Mouse (Mus musculus): ENCODE data around the gene Cdh16. TPM values are rescaled to one million over a fixed set of nuclear protein-coding genes. Genes with fewer than 3 reads are reported as not detected.

Cdh16 gene
- polyA plus RNA-seq, 1 experiment from 2014 or later = 1.4 TPM

DNA sequence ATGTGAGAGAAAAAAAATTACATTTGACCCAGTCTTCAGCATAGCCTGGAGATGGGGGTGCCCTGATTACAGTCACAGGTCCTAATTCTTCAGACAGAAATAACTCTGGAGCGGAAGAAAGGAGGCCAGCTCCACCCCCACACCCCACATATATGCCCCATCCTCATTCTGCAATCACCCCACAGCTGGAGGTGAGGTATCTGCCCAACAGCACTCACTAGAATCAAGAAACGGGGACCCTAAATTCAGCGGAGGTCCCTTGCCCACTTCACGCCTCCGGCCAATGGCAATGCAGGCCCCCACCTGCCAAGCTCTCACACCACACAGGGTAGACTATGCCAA, 58.8 kb downstream of the Cdh16 start:
- no peak overlapping the region for H3K9ac ChIP-seq
- H3K27me3 ChIP-seq = no peaks in the 10 kb centered on the region
- H3K9me3 ChIP-seq = no peaks in the 10 kb centered on the region
- no peak overlapping the region for H3K4me2 ChIP-seq
- no peak overlapping the region for H3K4me3 ChIP-seq
- H3K4me1 ChIP-seq = peaks cover 4% of the 10 kb centered on the region; the same call in 1 of the 2 replicates
- H3K27ac ChIP-seq = no peak overlapping the region
- H3K36me3 ChIP-seq = no peaks in the 10 kb centered on the region
- WGBS = 95% methylated on average over 5 of the region's 5 CpGs
- no peak for ATAC-seq (ENCODE audit: insufficient number of reproducible peaks, low FRiP score, low TSS enrichment, low read depth)

DNA sequence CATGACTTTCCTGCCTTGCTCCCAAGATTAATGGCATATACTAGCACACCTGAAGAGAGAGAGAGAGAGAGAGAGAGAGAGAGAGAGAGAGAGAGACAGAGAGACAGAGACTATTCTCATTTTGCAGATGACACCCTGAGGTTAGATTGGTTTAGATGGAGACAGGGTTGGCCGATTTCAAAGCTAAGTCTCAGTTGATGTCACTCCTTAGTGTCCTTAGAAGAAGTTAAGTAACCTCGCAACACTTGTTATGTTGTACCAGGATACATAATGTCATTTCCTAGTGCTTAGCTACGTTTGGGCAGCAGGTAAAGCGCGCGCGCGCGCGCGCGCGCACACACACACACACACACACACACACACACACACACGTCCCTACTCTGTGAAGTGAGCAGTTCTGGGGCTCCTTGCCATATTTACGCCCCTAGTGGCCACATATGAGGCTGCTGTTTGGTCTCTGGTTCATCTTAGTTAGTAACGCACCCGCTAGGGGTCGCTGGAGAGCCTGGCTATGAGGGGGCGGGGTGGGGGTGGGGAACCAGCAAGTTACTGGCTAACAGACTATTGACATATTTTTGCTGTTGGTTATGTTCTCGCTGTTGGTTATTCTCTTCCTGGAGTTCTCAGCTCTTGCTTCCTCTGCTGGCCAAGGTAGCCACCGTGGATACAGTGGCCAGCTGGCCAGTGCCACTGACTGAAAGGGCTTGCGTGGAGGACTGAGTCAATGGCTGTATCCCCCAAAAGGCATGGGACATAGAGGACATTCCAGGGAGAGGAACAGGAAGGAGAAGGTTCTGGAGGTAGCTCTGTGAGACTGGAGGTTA, 59.4 kb downstream of the Cdh16 start:
- Histone ChIP-seq H3K27me3 (no peaks in the 10 kb centered on the region), H3K36me3 (no peaks in the 10 kb centered on the region), H3K4me2 (peak overlapping the region; percentile 34), H3K27ac (no peak overlapping the region), H3K9me3 (no peaks in the 10 kb centered on the region), H3K9ac (no peak overlapping the region), H3K4me1 (peaks cover 4% of the 10 kb centered on the region; the same call in 1 of the 2 replicates), H3K4me3 (no peak overlapping the region)
- 18% methylated on average over 22 of the region's 22 CpGs for WGBS
- ATAC-seq (ENCODE audit: insufficient number of reproducible peaks, low FRiP score, low TSS enrichment, low read depth) = 0 out of 2 replicates have a peak, but pooled peaks have one; percentile 35

DNA sequence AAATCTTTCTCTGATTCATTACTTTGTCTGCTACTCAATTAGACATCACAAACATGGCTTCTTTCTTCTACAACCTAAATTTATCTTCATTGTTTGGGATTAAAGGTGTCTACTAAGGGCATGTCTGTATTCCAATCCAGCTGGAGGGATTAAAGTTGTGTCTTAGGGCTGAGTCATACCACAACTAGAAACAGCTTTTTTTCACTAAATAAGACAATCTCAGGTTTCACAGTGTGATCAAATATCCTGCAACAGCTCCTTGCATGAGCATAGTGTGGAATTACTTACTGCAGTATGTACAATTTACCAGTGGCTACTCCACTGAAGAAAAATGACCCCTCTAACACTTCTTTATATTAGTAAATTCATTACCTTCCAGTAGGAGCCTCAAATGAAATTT, 63.5 kb downstream of the Cdh16 start:
- Histone ChIP-seq H3K4me1 (peaks cover 4% of the 10 kb centered on the region; the same call in 1 of the 2 replicates), H3K9ac (no peak overlapping the region), H3K27me3 (no peaks in the 10 kb centered on the region), H3K9me3 (no peaks in the 10 kb centered on the region), H3K36me3 (no peaks in the 10 kb centered on the region), H3K4me2 (no peak overlapping the region), H3K27ac (no peak overlapping the region), H3K4me3 (no peak overlapping the region)
- ATAC-seq (ENCODE audit: insufficient number of reproducible peaks, low FRiP score, low TSS enrichment, low read depth) = no peak

DNA sequence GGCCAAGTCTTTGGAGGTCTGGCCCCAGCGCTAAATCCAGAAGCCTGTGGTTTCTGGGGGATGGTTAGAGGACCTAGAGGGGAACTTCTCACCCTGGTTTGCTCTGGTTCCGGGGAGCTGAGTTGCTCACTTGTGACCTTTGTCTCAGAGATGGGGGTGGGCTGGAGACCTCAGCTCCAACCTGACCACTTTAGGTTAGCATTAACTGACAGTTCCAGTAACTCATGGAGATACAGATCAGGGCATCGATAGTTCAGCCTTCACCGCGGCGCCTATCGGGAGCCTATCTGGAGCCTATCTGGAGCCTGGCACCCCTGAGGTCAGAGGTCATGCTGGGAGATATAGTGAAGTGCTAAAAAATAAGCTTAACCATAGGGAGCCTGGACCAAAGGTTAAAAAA, 67.0 kb downstream of the Cdh16 start:
- H3K36me3 ChIP-seq = no peaks in the 10 kb centered on the region
- WGBS = 73% methylated on average over 7 of the region's 7 CpGs
- no peak overlapping the region for H3K9ac ChIP-seq
- no peak overlapping the region for H3K4me3 ChIP-seq
- H3K4me2 ChIP-seq = no peak overlapping the region
- 0 out of 2 replicates have a peak, but pooled peaks cover 4% of the 10 kb centered on the region for H3K4me1 ChIP-seq
- no peak for ATAC-seq (ENCODE audit: insufficient number of reproducible peaks, low FRiP score, low TSS enrichment, low read depth)
- H3K27ac ChIP-seq = no peak overlapping the region
- H3K27me3 ChIP-seq = no peaks in the 10 kb centered on the region
- H3K9me3 ChIP-seq = no peaks in the 10 kb centered on the region

DNA sequence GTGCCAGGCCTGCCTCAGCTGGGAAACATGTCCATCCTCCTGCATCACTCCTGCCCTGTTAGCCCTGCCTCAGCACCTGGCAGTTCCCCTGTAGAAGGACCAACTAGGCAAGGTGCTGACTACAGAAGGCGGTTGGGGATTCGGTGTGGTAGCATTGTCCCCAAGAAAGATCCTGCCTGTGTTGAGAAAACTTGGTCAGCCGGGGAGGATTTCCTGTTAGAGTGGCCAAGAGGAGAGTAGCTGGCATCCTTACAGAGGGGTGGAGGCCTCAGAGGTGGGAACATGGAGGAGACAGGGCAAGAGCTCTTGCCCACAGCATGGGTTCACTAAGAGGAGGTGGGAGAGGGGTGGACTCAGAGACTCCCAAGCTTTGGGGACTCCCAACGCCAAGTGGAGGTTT, 69.0 kb downstream of the Cdh16 start:
- Histone ChIP-seq H3K27ac (no peak overlapping the region), H3K4me1 (0 out of 2 replicates have a peak, but pooled peaks cover 4% of the 10 kb centered on the region), H3K4me3 (no peak overlapping the region), H3K27me3 (no peaks in the 10 kb centered on the region), H3K9me3 (no peaks in the 10 kb centered on the region), H3K9ac (no peak overlapping the region), H3K36me3 (no peaks in the 10 kb centered on the region), H3K4me2 (no peak overlapping the region)
- ATAC-seq (ENCODE audit: insufficient number of reproducible peaks, low FRiP score, low TSS enrichment, low read depth) = no peak
- WGBS = 76% methylated on average over 4 of the region's 4 CpGs

Other genes starting within 250 kb of the Cdh16 start
- gene Cmtm4, start 228.6 kb downstream of the Cdh16 start, polyA plus RNA-seq (2015; fragmentation: Nextera tagmentation; extraction: Ambion mirVana) = 1.7 and 2.7 TPM in 2 replicates
- 53.7 and 62.8 TPM in 2 replicates for gene Dync1li2, start 181.3 kb downstream of the Cdh16 start, polyA plus RNA-seq (2015; fragmentation: Nextera tagmentation; extraction: Ambion mirVana)
- gene Terb1, start 114.5 kb downstream of the Cdh16 start, polyA plus RNA-seq (2015; fragmentation: Nextera tagmentation; extraction: Ambion mirVana) = 0.40 and 0.42 TPM in 2 replicates
- 92.1 and 93.8 TPM in 2 replicates for gene Nae1, start 89.8 kb downstream of the Cdh16 start, polyA plus RNA-seq (2015; fragmentation: Nextera tagmentation; extraction: Ambion mirVana)
- gene Car7, start 89.7 kb downstream of the Cdh16 start, polyA plus RNA-seq (2015; fragmentation: Nextera tagmentation; extraction: Ambion mirVana) = 1.0 and 1.2 TPM in 2 replicates
- 8.8 and 10.1 TPM in 2 replicates for gene Pdp2, start 32.9 kb downstream of the Cdh16 start, polyA plus RNA-seq (2015; fragmentation: Nextera tagmentation; extraction: Ambion mirVana)
- gene Rrad, start 6.9 kb upstream of the Cdh16 start, polyA plus RNA-seq (2015; fragmentation: Nextera tagmentation; extraction: Ambion mirVana) = 25.9 and 44.8 TPM in 2 replicates
- 83.0 and 92.9 TPM in 2 replicates for gene Ciao2b, start 17.6 kb upstream of the Cdh16 start, polyA plus RNA-seq (2015; fragmentation: Nextera tagmentation; extraction: Ambion mirVana)
- gene Ces2a, start 109.6 kb upstream of the Cdh16 start, polyA plus RNA-seq (2015; fragmentation: Nextera tagmentation; extraction: Ambion mirVana) = not detected in 2 replicates
- 0.19 and 0.31 TPM in 2 replicates for gene Ces2b, start 207.2 kb upstream of the Cdh16 start, polyA plus RNA-seq (2015; fragmentation: Nextera tagmentation; extraction: Ambion mirVana)
- gene Ces2c, start 222.7 kb upstream of the Cdh16 start, polyA plus RNA-seq (2015; fragmentation: Nextera tagmentation; extraction: Ambion mirVana) = not detected in 2 replicates